Comparison of ENCODE assay signal across 18 mouse cellular contexts in genomic region chr2:161799946-161800345, GRCm38 (mm10).
DNase-seq lines count a peak whose midpoint lies in the region; ATAC-seq lines count a peak whose summit lies in the region.
"Had no signal": no experiment of that assay in that cellular context is flagged by ENCODE, and none has a peak within 500 bp of the region (broad histone marks: within the 10 kb centered on the region; RNA-seq: fewer than 3 reads in every experiment).

No protein-coding gene starts in this region.

- ATAC-seq in cerebellum, adult (ENCODE audit: insufficient number of reproducible peaks, low FRiP score, low TSS enrichment), result peak; percentile 40; the same call in 1 of the 2 replicates
- no peak for ATAC-seq in intestine, embryonic 16.5 days
- ATAC-seq: forebrain, embryonic 16.5 days; hindbrain, embryonic 16.5 days; midbrain, embryonic 16.5 days had no signal

- no peaks in the 10 kb centered on the region for H3K9me3 ChIP-seq in intestine, embryonic 16.5 days (ENCODE audit: control insufficient read depth, low read length)
- H3K9me3 ChIP-seq: limb, embryonic 15.5 days; neural tube, embryonic 13.5 days had no signal

- no peak overlapping the region for H3K4me3 ChIP-seq in intestine, embryonic 16.5 days (ENCODE audit: low read length)
- H3K4me3 ChIP-seq: limb, embryonic 15.5 days; neural tube, embryonic 13.5 days had no signal

- 88% methylated on average over 6 of the region's 6 CpGs for WGBS in intestine, embryonic 16.5 days

- no peak overlapping the region for H3K9ac ChIP-seq in intestine, embryonic 16.5 days (ENCODE audit: low read depth, low read length)
- H3K9ac ChIP-seq: limb, embryonic 15.5 days; neural tube, embryonic 13.5 days had no signal

- H3K36me3 ChIP-seq in intestine, embryonic 16.5 days (ENCODE audit: control insufficient read depth, insufficient read depth, low read length), result no peaks in the 10 kb centered on the region
- H3K36me3 ChIP-seq: limb, embryonic 15.5 days; neural tube, embryonic 13.5 days had no signal

- H3K4me2 ChIP-seq in intestine, embryonic 16.5 days (ENCODE audit: low read depth, low read length), result no peak overlapping the region
- H3K4me2 ChIP-seq: limb, embryonic 15.5 days; neural tube, embryonic 13.5 days had no signal

- no peaks in the 10 kb centered on the region for H3K4me1 ChIP-seq in intestine, embryonic 16.5 days (ENCODE audit: control insufficient read depth, insufficient read depth, low read length)
- H3K4me1 ChIP-seq: limb, embryonic 15.5 days had no signal

- no peak overlapping the region for H3K27ac ChIP-seq in intestine, embryonic 16.5 days (ENCODE audit: low read length)
- H3K27ac ChIP-seq: limb, embryonic 15.5 days; neural tube, embryonic 13.5 days had no signal

- no peaks in the 10 kb centered on the region for H3K27me3 ChIP-seq in intestine, embryonic 16.5 days (replicated peaks; ENCODE audit: control insufficient read depth, insufficient read depth, low read length)
- H3K27me3 ChIP-seq: limb, embryonic 15.5 days; neural tube, embryonic 13.5 days had no signal

- no peak for DNase-seq in cerebellum, adult 8-10 months
- peak; percentile 59 to 72 for DNase-seq in frontal cortex, postnatal 14 days (ENCODE audit: low spot score in 2 of 2)
- peak; percentile 48 to 50 for DNase-seq in layer of hippocampus, postnatal 36 days
- peak; percentile 68 to 88 for DNase-seq in right cerebral cortex, postnatal 10 days (ENCODE audit: low spot score in 2 of 2)
- DNase-seq in lung, postnatal 14 days, result no peak
- no peak for DNase-seq in retina, postnatal 1 day
- DNase-seq: heart, adult 11 months; kidney, adult 2 months; kidney, postnatal 4 days; lung, adult 18-20 months; thymus, postnatal 25 days had no signal

Comparison
In these comparisons a context has a peak if more than half of its experiments do, and no peak if none do; other contexts are left out.
1. DNase-seq: peak in frontal cortex, postnatal 14 days (2 of 2), layer of hippocampus, postnatal 36 days (2 of 2) and right cerebral cortex, postnatal 10 days (2 of 2); none in cerebellum, adult 8-10 months (single experiment), lung, postnatal 14 days (single experiment) and retina, postnatal 1 day (single experiment).